Mouse (Mus musculus): ENCODE measurements around the gene Ina. TPM values are rescaled to one million over a fixed set of nuclear protein-coding genes. Genes with fewer than 3 reads are reported as not detected.
A peak's percentile ranks its signal among the peaks of the same experiment; 100 is the strongest.
"Not testable (repeated sequence)": the region's sequence is repeated elsewhere in the genome, so short reads cannot be mapped to it uniquely, and the experiment has no call there.

Gene Ina
- 100 to 1,000 TPM; 183 to 189 TPM for total RNA-seq (2021)

- DNase-seq, result peak; percentile 67 to 78
Observed at GRCm38 (mm10) chr19:47014447-47015381, at the start of gene Ina, which contains the start of gene Nt5c2. Ina (plus strand) TSS chr19:47014698. Nt5c2 (minus strand) TSS chr19:47015153.

- DNase-seq, result no peak
Observed at GRCm38 (mm10) chr19:46965496-46965895, 49.0 kb upstream of the Ina start.

GRCm38 (mm10) chr19:46966330-46966729 lies 48.2 kb upstream of the Ina start:
- DNase-seq, result no peak

GRCm38 (mm10) chr19:46967861-46968260 lies 46.6 kb upstream of the Ina start:
- no peak for DNase-seq

- no peak for DNase-seq
Observed at GRCm38 (mm10) chr19:46968833-46969232, 45.7 kb upstream of the Ina start.

- no peak for DNase-seq
Observed at GRCm38 (mm10) chr19:46969286-46969985, 45.1 kb upstream of the Ina start.

GRCm38 (mm10) chr19:46970121-46970729 lies 44.3 kb upstream of the Ina start:
- no peak for DNase-seq

- peak; percentile 34 to 45 for DNase-seq
Observed at GRCm38 (mm10) chr19:46971051-46971689, 43.3 kb upstream of the Ina start.

- DNase-seq, result no peak
Observed at GRCm38 (mm10) chr19:46971712-46972111, 42.8 kb upstream of the Ina start.

- DNase-seq, result no peak
Observed at GRCm38 (mm10) chr19:46972159-46972558, 42.3 kb upstream of the Ina start.

- DNase-seq, result no peak
Observed at GRCm38 (mm10) chr19:46975565-46975964, 38.9 kb upstream of the Ina start.

- DNase-seq, result no peak
Observed at GRCm38 (mm10) chr19:46975997-46976396, 38.5 kb upstream of the Ina start.

GRCm38 (mm10) chr19:46976743-46977142 lies 37.8 kb upstream of the Ina start:
- DNase-seq, result no peak

GRCm38 (mm10) chr19:46977460-46977859 lies 37.0 kb upstream of the Ina start:
- DNase-seq, result no peak

- DNase-seq, result not testable (repeated sequence)
Observed at GRCm38 (mm10) chr19:46978069-46978468, 36.4 kb upstream of the Ina start.

GRCm38 (mm10) chr19:46978920-46979780 lies 35.3 kb upstream of the Ina start:
- no peak for DNase-seq

GRCm38 (mm10) chr19:46979781-46980105 lies 34.8 kb upstream of the Ina start:
- no peak for DNase-seq

- DNase-seq, result no peak
Observed at GRCm38 (mm10) chr19:46981462-46981861, 33.0 kb upstream of the Ina start.

- DNase-seq, result no peak
Observed at GRCm38 (mm10) chr19:46983352-46983965, 31.0 kb upstream of the Ina start.

GRCm38 (mm10) chr19:46983966-46984380 lies 30.5 kb upstream of the Ina start:
- DNase-seq, result no peak

Measured in layer of hippocampus, postnatal 36 days (tissue).